Mouse (Mus musculus) lung, postnatal 0 days (tissue): Measurements from ENCODE around the gene Slc2a1.

Experiments used
- CTCF ChIP-seq: IDR thresholded peaks from 2 replicates; pipeline ENCODE4 v1.5.1; 2016; ENCODE audit warnings: antibody characterized with exemption, mild to moderate bottlenecking
- EP300 ChIP-seq: IDR thresholded peaks from 2 replicates; pipeline ENCODE4 v1.6.1; 2016; ENCODE audit warnings: antibody characterized with exemption, mild to moderate bottlenecking, control low read depth

GRCm38 (mm10) chr4:119148741-119149140, 40.2 kb downstream of the Slc2a1 start:
- TF ChIP-seq CTCF, result no peak
- TF ChIP-seq EP300, result no peak
